In the genomic region with DNA sequence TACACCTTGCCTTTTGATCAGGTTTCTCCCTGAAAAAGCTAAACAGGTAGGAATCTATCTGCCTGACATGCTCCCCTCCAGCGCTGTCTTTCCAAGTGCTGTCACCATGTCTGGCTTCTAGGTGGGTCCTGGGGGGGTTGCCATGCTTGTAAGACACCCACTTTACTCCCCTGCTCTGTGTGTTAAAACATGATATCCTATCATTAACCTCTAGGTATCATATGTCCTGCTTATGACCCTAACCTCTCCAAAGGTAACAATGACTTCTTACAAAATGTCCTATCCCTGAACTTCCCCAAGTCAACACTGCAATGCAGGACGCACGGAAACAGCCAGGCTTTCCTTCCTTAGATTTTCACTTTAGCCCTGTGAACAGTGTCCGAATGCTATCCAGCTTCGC, we compare ENCODE assay signal across 27 mouse cellular contexts. TPM values are rescaled to one million over a fixed set of nuclear protein-coding genes. Genes with fewer than 3 reads are reported as not detected.
DNase-seq lines count a peak whose midpoint lies in the region; ATAC-seq and TF ChIP-seq lines count a peak whose summit lies in the region.
"Had no signal": no experiment of that assay in that cellular context is flagged by ENCODE, and none has a peak within 500 bp of the region (broad histone marks: within the 10 kb centered on the region; RNA-seq: fewer than 3 reads in every experiment).

No protein-coding gene starts in this region.

- H3K4me3 ChIP-seq in heart, embryonic 12.5 days = no peak overlapping the region
- no peak overlapping the region for H3K4me3 ChIP-seq in kidney, adult 2 months (ENCODE audit: insufficient read depth, low read depth, low read length)
- H3K4me3 ChIP-seq in brown adipose tissue, adult 24 weeks (ENCODE audit: insufficient read depth, low read depth, low read length) = no peak overlapping the region
- H3K4me3 ChIP-seq: embryonic facial prominence, embryonic 15.5 days; heart, embryonic 13.5 days; hindbrain, embryonic 12.5 days; layer of hippocampus, adult 2 months; limb, embryonic 12.5 days; midbrain, embryonic 12.5 days; neural tube, embryonic 15.5 days had no signal

- TF ChIP-seq CTCF in kidney, adult 2 months (conservative IDR thresholded peaks at IDR 0.05; ENCODE audit: insufficient read depth, insufficient read length, low read depth, low read length) = no peak

- no peak overlapping the region for H3K4me2 ChIP-seq in heart, embryonic 12.5 days
- H3K4me2 ChIP-seq: embryonic facial prominence, embryonic 15.5 days; heart, embryonic 13.5 days; hindbrain, embryonic 12.5 days; limb, embryonic 12.5 days; liver, embryonic 11.5 days; midbrain, embryonic 12.5 days; neural tube, embryonic 15.5 days had no signal

- H3K27ac ChIP-seq in heart, embryonic 12.5 days (ENCODE audit: poor library complexity, severe bottlenecking) = no peak overlapping the region
- no peak overlapping the region for H3K27ac ChIP-seq in kidney, adult 2 months (ENCODE audit: insufficient read depth, low read depth, low read length)
- H3K27ac ChIP-seq in brown adipose tissue, adult 24 weeks (replicated peaks; ENCODE audit: low read depth, low read length) = peak overlapping the region; percentile 51
- H3K27ac ChIP-seq: embryonic facial prominence, embryonic 15.5 days; heart, embryonic 13.5 days; hindbrain, embryonic 12.5 days; layer of hippocampus, adult 2 months; limb, embryonic 12.5 days; midbrain, embryonic 12.5 days; neural tube, embryonic 15.5 days had no signal

- ATAC-seq in heart, embryonic 12.5 days (ENCODE audit: insufficient number of reproducible peaks, low FRiP score) = no peak
- ATAC-seq: forebrain, embryonic 14.5 days; intestine, postnatal 0 days; liver, postnatal 0 days had no signal

- 78% methylated on average over 5 of the region's 5 CpGs for WGBS in heart, embryonic 12.5 days
- WGBS in kidney, adult 2 months = 51% methylated on average over 5 of the region's 5 CpGs

- 0 out of 2 replicates have a peak, but pooled peaks cover 4% of the 10 kb centered on the region for H3K36me3 ChIP-seq in heart, embryonic 12.5 days
- no peaks in the 10 kb centered on the region for H3K36me3 ChIP-seq in kidney, adult 2 months (ENCODE audit: control insufficient read depth, insufficient read depth, low read length)
- H3K36me3 ChIP-seq: hindbrain, embryonic 12.5 days; midbrain, embryonic 12.5 days; neural tube, embryonic 15.5 days had no signal

- DNase-seq in heart, adult 11 months = peak; percentile 87
- peak; percentile 35 for DNase-seq in kidney, adult 2 months
- no peak for DNase-seq in kidney, adult 8-10 months
- peak; percentile 26 for DNase-seq in kidney, postnatal 10 days
- DNase-seq in frontal cortex, adult 2 months (ENCODE audit: extremely low spot score in 1 of 2, low spot score in 1 of 2) = no peak
- no peak for DNase-seq in thymus, postnatal 10 days (ENCODE audit: low spot score in 2 of 2)
- DNase-seq: adrenal gland, postnatal 14 days; cerebellum, adult 9-11 months; gastrocnemius, postnatal 25 days; liver, postnatal 0 days; lung, postnatal 14 days; right cerebral cortex, adult 18-20 months; right cerebral cortex, postnatal 4 days; thymus, adult 2 months had no signal

- H3K27me3 ChIP-seq in heart, embryonic 12.5 days (replicated peaks) = no peaks in the 10 kb centered on the region
- no peaks in the 10 kb centered on the region for H3K27me3 ChIP-seq in kidney, adult 2 months (replicated peaks; ENCODE audit: control insufficient read depth, insufficient read depth, low read length)
- H3K27me3 ChIP-seq: embryonic facial prominence, embryonic 15.5 days; heart, embryonic 13.5 days; hindbrain, embryonic 12.5 days; limb, embryonic 12.5 days; midbrain, embryonic 12.5 days; neural tube, embryonic 15.5 days had no signal

- no peaks in the 10 kb centered on the region for H3K4me1 ChIP-seq in heart, embryonic 12.5 days (replicated peaks)
- peaks cover 7% of the 10 kb centered on the region for H3K4me1 ChIP-seq in kidney, adult 2 months (ENCODE audit: control insufficient read depth, insufficient read depth, low read length)
- H3K4me1 ChIP-seq in brown adipose tissue, adult 24 weeks (ENCODE audit: control insufficient read depth, insufficient read depth, insufficient read length, low read length) = peaks cover 3% of the 10 kb centered on the region; the same call in 1 of the 2 replicates
- H3K4me1 ChIP-seq: embryonic facial prominence, embryonic 15.5 days; hindbrain, embryonic 12.5 days; limb, embryonic 12.5 days; midbrain, embryonic 12.5 days had no signal

- no peak for TF ChIP-seq POLR2A in kidney, adult 2 months (IDR thresholded peaks at IDR 0.05; ENCODE audit: low read depth, low read length)

- H3K9me3 ChIP-seq in heart, embryonic 12.5 days (replicated peaks) = no peaks in the 10 kb centered on the region
- H3K9me3 ChIP-seq: embryonic facial prominence, embryonic 15.5 days; heart, embryonic 13.5 days; hindbrain, embryonic 12.5 days; midbrain, embryonic 12.5 days; neural tube, embryonic 15.5 days had no signal

- H3K9ac ChIP-seq in heart, embryonic 12.5 days = no peak overlapping the region
- H3K9ac ChIP-seq: embryonic facial prominence, embryonic 15.5 days; heart, embryonic 13.5 days; hindbrain, embryonic 12.5 days; limb, embryonic 12.5 days; liver, postnatal 0 days; midbrain, embryonic 12.5 days; neural tube, embryonic 15.5 days had no signal

RNA-seq across cellular contexts. Expression of a gene that starts 8.3 kb away (rescaled TPM):
- 61.0 and 63.3 TPM in 2 replicates for polyA plus RNA-seq in heart, embryonic 12.5 days (2016; fragmentation: Nextera tagmentation; extraction: Ambion mirVana)
- 14.9 and 16.0 TPM in 2 replicates for polyA plus RNA-seq in kidney, adult 2 months (2012; rRNA removed)
- polyA plus RNA-seq in brown adipose tissue, adult 24 weeks (2012; ENCODE audit: insufficient read depth, insufficient read length, missing spikeins) = 33.8 and 45.4 TPM in 2 replicates
- 62.0 and 63.7 TPM in 2 replicates for polyA plus RNA-seq in frontal cortex, adult 2 months (2012; rRNA removed)

RNA-seq across cellular contexts. Expression of a gene that starts 34.0 kb away (rescaled TPM):
- polyA plus RNA-seq in heart, embryonic 12.5 days (2016; fragmentation: Nextera tagmentation; extraction: Ambion mirVana) = not detected in 2 replicates
- not detected in 2 replicates for polyA plus RNA-seq in kidney, adult 2 months (2012; rRNA removed)
- polyA plus RNA-seq in brown adipose tissue, adult 24 weeks (2012; ENCODE audit: insufficient read depth, insufficient read length, missing spikeins) = not detected in 2 replicates
- 0.06 TPM in 1 of 2 replicates, not detected in the other for polyA plus RNA-seq in frontal cortex, adult 2 months (2012; rRNA removed)
- polyA plus RNA-seq: embryonic facial prominence, embryonic 15.5 days; forebrain, embryonic 14.5 days; heart, embryonic 13.5 days; hindbrain, embryonic 12.5 days; limb, embryonic 12.5 days; liver, embryonic 11.5 days; liver, postnatal 0 days; midbrain, embryonic 12.5 days; neural tube, embryonic 15.5 days; stomach, embryonic 14.5 days had no signal

Comparison
In these comparisons a context has a peak if more than half of its experiments do, and no peak if none do; other contexts are left out.
1. DNase-seq: peak in heart, adult 11 months (single experiment), kidney, adult 2 months (single experiment) and kidney, postnatal 10 days (single experiment); none in kidney, adult 8-10 months (0 of 2), frontal cortex, adult 2 months (0 of 2) and thymus, postnatal 10 days (0 of 2).